21 mouse cellular contexts compared by ENCODE assay signal in the genomic region with DNA sequence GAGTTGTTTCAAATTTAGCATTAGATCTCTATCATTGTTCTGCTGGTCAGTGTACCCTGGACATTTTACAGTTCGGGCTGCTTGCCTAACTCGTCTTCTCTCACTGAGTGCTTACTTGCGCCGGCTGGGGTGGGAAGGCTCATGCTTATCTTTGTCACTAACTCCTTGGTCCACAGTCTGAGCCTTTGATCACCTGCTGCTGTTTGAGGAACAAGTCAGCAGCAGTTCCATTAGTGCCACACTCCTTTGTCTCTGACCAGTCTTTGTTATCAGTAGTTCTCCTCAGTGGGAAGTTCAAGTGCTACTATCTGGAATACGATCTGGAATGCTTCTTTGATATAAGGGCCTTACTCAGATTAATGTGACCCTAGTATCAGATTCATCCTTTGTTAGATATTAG.
"Had no signal": no experiment of that assay in that cellular context is flagged by ENCODE, and none has a peak within 500 bp of the region (broad histone marks: within the 10 kb centered on the region; RNA-seq: fewer than 3 reads in every experiment).

No protein-coding gene starts in this region.

- H3K9me3 ChIP-seq: limb, embryonic 12.5 days; limb, embryonic 15.5 days; midbrain, embryonic 13.5 days; neural tube, embryonic 12.5 days had no signal

- H3K27ac ChIP-seq: kidney, postnatal 0 days; limb, embryonic 12.5 days; limb, embryonic 15.5 days; liver, embryonic 14.5 days; macrophage; midbrain, embryonic 13.5 days; neural tube, embryonic 12.5 days had no signal

- H3K9ac ChIP-seq: limb, embryonic 12.5 days; limb, embryonic 15.5 days; liver, embryonic 14.5 days; liver, postnatal 0 days; lung, embryonic 14.5 days; midbrain, embryonic 13.5 days; neural tube, embryonic 12.5 days had no signal

- H3K4me2 ChIP-seq: limb, embryonic 12.5 days; limb, embryonic 15.5 days; liver, embryonic 11.5 days; lung, embryonic 14.5 days; midbrain, embryonic 13.5 days; neural tube, embryonic 12.5 days had no signal

- H3K4me3 ChIP-seq: limb, embryonic 12.5 days; limb, embryonic 15.5 days; midbrain, embryonic 13.5 days; neural tube, embryonic 12.5 days had no signal

- ATAC-seq: inflammation-experienced regulatory T-cells, adult 6 months; liver, postnatal 0 days; lung, postnatal 0 days; midbrain, embryonic 13.5 days had no signal

- DNase-seq: kidney, adult 2 months; kidney, postnatal 25 days; left cerebral cortex, postnatal 4 days; liver, postnatal 0 days; lung, embryonic 14.5 days; retina, postnatal 1 day; right cerebral cortex, postnatal 25 days; spleen, adult 18-20 months; thymus, adult 18-20 months; thymus, postnatal 14 days; thymus, postnatal 4 days had no signal

- H3K27me3 ChIP-seq: limb, embryonic 12.5 days; limb, embryonic 15.5 days; midbrain, embryonic 13.5 days; neural tube, embryonic 12.5 days had no signal

- H3K36me3 ChIP-seq: neural tube, embryonic 12.5 days had no signal

- H3K4me1 ChIP-seq: limb, embryonic 12.5 days; midbrain, embryonic 13.5 days; neural tube, embryonic 12.5 days had no signal
